Mouse (Mus musculus): ENCODE results near the gene 1700016D06Rik. TPM values are rescaled to one million over a fixed set of nuclear protein-coding genes. Genes with fewer than 3 reads are reported as not detected.
A peak's percentile ranks its signal among the peaks of the same experiment; 100 is the strongest.

1700016D06Rik gene
- polyA plus RNA-seq, 1 experiment = not detected

DNA sequence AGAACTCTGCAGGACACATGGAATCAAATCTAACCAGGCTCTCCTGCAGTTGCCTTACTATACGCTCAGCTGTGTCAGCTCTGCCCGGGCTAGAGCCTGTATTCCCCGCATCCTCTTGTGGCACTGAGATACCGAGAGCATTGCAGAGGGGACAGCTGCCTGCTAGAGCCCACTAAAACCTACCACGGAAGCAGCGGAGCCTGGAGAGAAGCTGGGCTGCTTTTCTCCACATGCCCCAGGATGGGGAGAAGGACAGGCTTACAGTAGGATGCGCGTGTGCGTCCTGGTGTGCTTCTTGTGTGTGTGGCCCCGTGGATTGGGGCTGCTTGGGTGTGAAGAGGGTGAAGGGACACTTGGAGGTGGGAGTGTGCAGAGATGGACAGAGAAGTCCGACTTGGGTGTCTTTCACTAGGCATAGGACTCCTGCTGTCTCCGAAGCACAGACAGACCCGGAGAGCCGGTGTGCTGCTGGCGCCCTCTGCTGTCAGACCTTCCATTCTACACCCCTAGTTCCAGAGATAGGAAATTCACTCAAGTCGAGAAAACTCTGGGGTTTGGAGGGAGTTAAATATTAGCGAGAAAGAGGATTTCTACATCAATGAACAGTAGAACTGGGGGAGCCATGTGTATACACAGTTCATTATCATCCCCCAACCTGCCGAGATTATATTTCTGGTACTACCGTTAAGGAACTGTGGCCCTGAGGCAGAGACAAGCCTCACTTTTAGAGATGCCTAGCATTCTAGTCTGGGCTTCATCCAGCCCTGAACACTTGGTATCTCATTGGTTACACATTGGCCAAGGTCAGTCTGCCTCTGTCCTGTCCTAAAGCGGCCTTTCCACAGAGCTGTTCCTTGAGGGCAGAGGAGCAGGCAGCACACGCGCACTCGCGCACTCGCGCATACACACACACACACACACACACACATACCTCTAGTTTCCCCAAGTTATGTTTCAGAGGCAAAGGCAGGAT is 517 bp downstream of the 1700016D06Rik start:
- TF ChIP-seq EP300 (IDR thresholded peaks at IDR 0.05; ENCODE audit: insufficient read depth, low read depth, low read length) (0 out of 2 replicates have a peak, but pooled peaks have one; percentile 24), CTCF (IDR thresholded peaks at IDR 0.05; ENCODE audit: low read depth, low read length) (peak; percentile 95), POLR2A (IDR thresholded peaks at IDR 0.05; ENCODE audit: insufficient read depth, low read length) (no peak)
- H3K9ac ChIP-seq (ENCODE audit: low read depth, poor library complexity, severe bottlenecking) = peak overlapping the region; percentile 6; the same call in 1 of the 2 replicates
- H3K9me3 ChIP-seq (replicated peaks; ENCODE audit: control insufficient read depth, insufficient read depth, low read length, poor library complexity, severe bottlenecking) = no peaks in the 10 kb centered on the region
- peaks cover 2% of the 10 kb centered on the region for H3K4me1 ChIP-seq (ENCODE audit: control insufficient read depth, insufficient read depth, low read length)
- H3K27me3 ChIP-seq (ENCODE audit: control insufficient read depth, insufficient read depth, low read length, poor library complexity, severe bottlenecking) = no peaks in the 10 kb centered on the region
- H3K4me3 ChIP-seq (ENCODE audit: low read depth, low read length) = peak overlapping the region; percentile 33
- H3K36me3 ChIP-seq (ENCODE audit: control insufficient read depth, insufficient read depth, low read length, poor library complexity, severe bottlenecking) = no peaks in the 10 kb centered on the region
- no peak overlapping the region for H3K27ac ChIP-seq (ENCODE audit: insufficient read depth, low read length)

DNA sequence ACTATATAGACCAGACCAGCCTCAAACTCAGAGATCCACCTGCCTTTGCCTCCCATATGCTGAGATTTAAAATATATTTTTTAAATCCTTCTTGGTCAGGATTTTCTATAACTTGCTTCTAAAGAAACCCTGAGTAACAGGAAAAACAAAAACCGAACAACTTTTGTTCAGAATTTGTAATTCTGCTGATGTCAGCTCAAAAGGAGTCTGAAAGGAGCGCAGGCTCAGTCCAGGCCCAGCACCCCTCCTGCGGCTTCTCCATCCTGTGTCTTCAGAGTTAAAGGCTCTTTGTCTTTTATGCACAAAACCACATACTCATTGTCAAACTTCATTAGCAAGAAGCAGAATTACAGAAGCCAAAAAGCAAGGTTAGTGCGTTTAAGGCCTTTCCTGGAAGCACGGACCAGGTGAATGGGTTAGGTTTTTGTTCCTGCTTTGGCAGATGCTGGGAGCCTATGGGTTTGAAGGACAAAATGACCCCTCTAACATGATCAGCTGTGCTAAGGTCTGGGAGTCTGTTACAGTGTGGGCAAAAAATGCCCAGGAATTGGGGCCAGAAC is 1.3 kb downstream of the 1700016D06Rik start:
- H3K4me1 ChIP-seq (ENCODE audit: control insufficient read depth, insufficient read depth, low read length) = peaks cover 2% of the 10 kb centered on the region
- TF ChIP-seq EP300 (IDR thresholded peaks at IDR 0.05; ENCODE audit: insufficient read depth, low read depth, low read length) = no peak
- no peaks in the 10 kb centered on the region for H3K9me3 ChIP-seq (replicated peaks; ENCODE audit: control insufficient read depth, insufficient read depth, low read length, poor library complexity, severe bottlenecking)
- H3K36me3 ChIP-seq (ENCODE audit: control insufficient read depth, insufficient read depth, low read length, poor library complexity, severe bottlenecking) = no peaks in the 10 kb centered on the region
- H3K4me3 ChIP-seq (ENCODE audit: low read depth, low read length) = no peak overlapping the region
- H3K9ac ChIP-seq (ENCODE audit: low read depth, poor library complexity, severe bottlenecking) = peak overlapping the region; percentile 6; the same call in 1 of the 2 replicates
- no peaks in the 10 kb centered on the region for H3K27me3 ChIP-seq (ENCODE audit: control insufficient read depth, insufficient read depth, low read length, poor library complexity, severe bottlenecking)
- H3K27ac ChIP-seq (ENCODE audit: insufficient read depth, low read length) = no peak overlapping the region

DNA sequence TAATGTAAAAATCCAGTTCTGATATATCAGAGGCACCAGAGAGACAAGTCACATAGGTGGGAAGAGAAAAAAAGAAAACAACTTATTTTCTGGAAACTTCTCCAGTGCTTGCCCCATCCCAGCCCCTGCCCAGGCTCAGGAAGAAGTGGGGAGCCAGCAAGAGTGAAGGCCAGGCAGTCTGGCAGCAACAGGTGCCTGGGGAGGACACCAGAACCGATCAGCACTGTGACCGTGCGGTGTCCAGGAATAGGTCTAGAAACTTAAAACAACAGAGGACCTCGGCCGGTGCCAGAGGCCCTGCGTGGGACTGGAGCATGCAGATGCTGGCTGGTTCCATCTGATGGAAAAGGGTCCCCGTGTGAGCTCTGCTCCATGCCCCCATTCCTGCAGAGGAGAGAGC is 3.4 kb downstream of the 1700016D06Rik start:
- H3K4me3 ChIP-seq (ENCODE audit: low read depth, low read length) = no peak overlapping the region
- H3K9me3 ChIP-seq (replicated peaks; ENCODE audit: control insufficient read depth, insufficient read depth, low read length, poor library complexity, severe bottlenecking) = no peaks in the 10 kb centered on the region
- H3K27ac ChIP-seq (ENCODE audit: insufficient read depth, low read length) = no peak overlapping the region
- TF ChIP-seq EP300 (IDR thresholded peaks at IDR 0.05; ENCODE audit: insufficient read depth, low read depth, low read length) (no peak), CTCF (IDR thresholded peaks at IDR 0.05; ENCODE audit: low read depth, low read length) (no peak), POLR2A (IDR thresholded peaks at IDR 0.05; ENCODE audit: insufficient read depth, low read length) (no peak)
- H3K36me3 ChIP-seq (ENCODE audit: control insufficient read depth, insufficient read depth, low read length, poor library complexity, severe bottlenecking) = no peaks in the 10 kb centered on the region
- peaks cover 2% of the 10 kb centered on the region for H3K4me1 ChIP-seq (ENCODE audit: control insufficient read depth, insufficient read depth, low read length)
- no peak overlapping the region for H3K9ac ChIP-seq (ENCODE audit: low read depth, poor library complexity, severe bottlenecking)
- no peaks in the 10 kb centered on the region for H3K27me3 ChIP-seq (ENCODE audit: control insufficient read depth, insufficient read depth, low read length, poor library complexity, severe bottlenecking)

DNA sequence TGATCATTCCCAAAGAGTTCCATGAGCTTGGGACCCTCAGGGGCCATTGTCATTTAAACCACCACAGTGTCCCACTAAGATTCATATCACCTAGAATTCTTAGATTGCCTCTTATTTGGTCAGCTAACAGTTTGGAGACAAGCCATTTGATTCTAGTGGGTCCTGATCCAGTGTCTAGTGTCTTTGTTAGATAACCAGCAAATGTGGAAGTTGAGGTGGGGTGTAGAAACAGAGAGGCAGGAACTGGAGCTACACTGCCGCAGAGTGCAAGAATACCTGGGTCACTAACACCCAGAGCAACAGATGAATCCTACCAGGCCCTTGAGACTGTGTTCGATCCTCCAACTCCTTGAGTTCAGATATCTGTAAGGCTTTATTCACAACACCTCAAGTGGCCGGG is 4.7 kb downstream of the 1700016D06Rik start:
- no peaks in the 10 kb centered on the region for H3K36me3 ChIP-seq (ENCODE audit: control insufficient read depth, insufficient read depth, low read length, poor library complexity, severe bottlenecking)
- TF ChIP-seq CTCF (IDR thresholded peaks at IDR 0.05; ENCODE audit: low read depth, low read length) (no peak), EP300 (IDR thresholded peaks at IDR 0.05; ENCODE audit: insufficient read depth, low read depth, low read length) (no peak), POLR2A (IDR thresholded peaks at IDR 0.05; ENCODE audit: insufficient read depth, low read length) (no peak)
- no peaks in the 10 kb centered on the region for H3K4me1 ChIP-seq (ENCODE audit: control insufficient read depth, insufficient read depth, low read length)
- no peaks in the 10 kb centered on the region for H3K27me3 ChIP-seq (ENCODE audit: control insufficient read depth, insufficient read depth, low read length, poor library complexity, severe bottlenecking)
- no peak overlapping the region for H3K9ac ChIP-seq (ENCODE audit: low read depth, poor library complexity, severe bottlenecking)
- no peak overlapping the region for H3K27ac ChIP-seq (ENCODE audit: insufficient read depth, low read length)
- H3K4me3 ChIP-seq (ENCODE audit: low read depth, low read length) = no peak overlapping the region
- no peaks in the 10 kb centered on the region for H3K9me3 ChIP-seq (replicated peaks; ENCODE audit: control insufficient read depth, insufficient read depth, low read length, poor library complexity, severe bottlenecking)

DNA sequence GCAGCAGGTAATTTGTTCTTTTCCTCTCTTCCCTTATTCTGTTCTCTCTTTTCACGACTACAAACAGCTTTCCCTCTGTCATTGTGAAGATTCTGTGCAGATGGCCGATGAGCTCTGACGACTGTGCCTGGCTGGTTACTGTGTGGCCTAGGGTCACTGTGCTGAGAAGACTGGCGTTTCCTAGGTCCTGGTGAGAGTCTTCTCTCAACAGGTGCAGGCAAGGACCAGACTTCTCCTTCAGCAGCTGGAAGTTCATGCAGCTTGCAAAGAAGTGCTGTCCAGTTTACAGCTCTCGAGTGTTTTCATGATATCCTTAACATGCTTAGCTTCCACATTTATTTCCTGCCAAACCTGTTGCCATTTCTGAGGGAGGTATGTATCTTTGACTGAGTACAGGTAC is 6.9 kb downstream of the 1700016D06Rik start:
- TF ChIP-seq CTCF (IDR thresholded peaks at IDR 0.05; ENCODE audit: low read depth, low read length) (no peak), POLR2A (IDR thresholded peaks at IDR 0.05; ENCODE audit: insufficient read depth, low read length) (no peak), EP300 (IDR thresholded peaks at IDR 0.05; ENCODE audit: insufficient read depth, low read depth, low read length) (no peak)
- no peaks in the 10 kb centered on the region for H3K9me3 ChIP-seq (replicated peaks; ENCODE audit: control insufficient read depth, insufficient read depth, low read length, poor library complexity, severe bottlenecking)
- H3K4me3 ChIP-seq (ENCODE audit: low read depth, low read length) = no peak overlapping the region
- H3K36me3 ChIP-seq (ENCODE audit: control insufficient read depth, insufficient read depth, low read length, poor library complexity, severe bottlenecking) = no peaks in the 10 kb centered on the region
- H3K27ac ChIP-seq (ENCODE audit: insufficient read depth, low read length) = no peak overlapping the region
- no peak overlapping the region for H3K9ac ChIP-seq (ENCODE audit: low read depth, poor library complexity, severe bottlenecking)
- H3K27me3 ChIP-seq (ENCODE audit: control insufficient read depth, insufficient read depth, low read length, poor library complexity, severe bottlenecking) = no peaks in the 10 kb centered on the region
- H3K4me1 ChIP-seq (ENCODE audit: control insufficient read depth, insufficient read depth, low read length) = no peaks in the 10 kb centered on the region

DNA sequence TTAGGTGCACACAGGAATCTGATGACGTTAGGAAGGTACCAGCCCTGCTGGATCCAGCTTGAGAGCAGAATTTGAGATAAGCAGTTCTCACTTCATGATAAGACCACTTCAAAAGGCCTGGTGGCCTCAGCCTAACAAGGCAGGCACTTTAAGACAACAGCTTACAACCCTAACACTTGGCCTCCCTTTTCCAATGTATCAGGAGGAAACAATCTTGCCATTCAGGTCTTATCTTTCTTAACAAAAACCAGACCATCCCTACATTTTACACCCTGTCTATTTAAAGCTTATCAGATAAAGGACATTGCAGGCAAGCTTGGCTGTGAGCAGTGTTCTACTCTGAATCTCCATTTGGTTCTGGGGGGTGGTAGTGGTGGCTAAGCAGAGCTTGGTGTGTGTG is 8.4 kb downstream of the 1700016D06Rik start:
- H3K36me3 ChIP-seq (ENCODE audit: control insufficient read depth, insufficient read depth, low read length, poor library complexity, severe bottlenecking) = no peaks in the 10 kb centered on the region
- no peaks in the 10 kb centered on the region for H3K27me3 ChIP-seq (ENCODE audit: control insufficient read depth, insufficient read depth, low read length, poor library complexity, severe bottlenecking)
- H3K27ac ChIP-seq (ENCODE audit: insufficient read depth, low read length) = no peak overlapping the region
- no peak overlapping the region for H3K9ac ChIP-seq (ENCODE audit: low read depth, poor library complexity, severe bottlenecking)
- no peaks in the 10 kb centered on the region for H3K9me3 ChIP-seq (replicated peaks; ENCODE audit: control insufficient read depth, insufficient read depth, low read length, poor library complexity, severe bottlenecking)
- no peak overlapping the region for H3K4me3 ChIP-seq (ENCODE audit: low read depth, low read length)
- H3K4me1 ChIP-seq (ENCODE audit: control insufficient read depth, insufficient read depth, low read length) = no peaks in the 10 kb centered on the region
- TF ChIP-seq EP300 (IDR thresholded peaks at IDR 0.05; ENCODE audit: insufficient read depth, low read depth, low read length) (no peak), POLR2A (IDR thresholded peaks at IDR 0.05; ENCODE audit: insufficient read depth, low read length) (no peak), CTCF (IDR thresholded peaks at IDR 0.05; ENCODE audit: low read depth, low read length) (no peak)

Measured in ES-Bruce4 (cell line).